Mouse (Mus musculus) frontal cortex, adult (tissue): ENCODE results near the gene Eif3c.

ENCODE experiments used
- ATAC-seq: cut with Nextera tagmentation; 2 replicates; pipeline ENCODE4 v1.9.2; 2017; ENCODE audit warnings: mild to moderate bottlenecking, moderate library complexity, mixed read lengths; ENCODE audit not compliant: low TSS enrichment

The Eif3c gene

GRCm38 (mm10) chr7:126566094-126566765 lies at the start of gene Eif3c:
Gene Eif3c, minus strand, starts transcription at chr7:126566411.
- peak; percentile 96 for ATAC-seq

GRCm38 (mm10) chr7:126612736-126613135 lies 46.5 kb upstream of the Eif3c start:
- no peak for ATAC-seq

GRCm38 (mm10) chr7:126607796-126608195 lies 41.6 kb upstream of the Eif3c start:
- ATAC-seq = no peak

- ATAC-seq = no peak; the same call in 1 of the 2 replicates
Observed at GRCm38 (mm10) chr7:126607064-126607463, 40.9 kb upstream of the Eif3c start.

- ATAC-seq = no peak
Observed at GRCm38 (mm10) chr7:126606611-126607010, 40.4 kb upstream of the Eif3c start.

- no peak for ATAC-seq
Observed at GRCm38 (mm10) chr7:126602650-126603049, 36.4 kb upstream of the Eif3c start.

- ATAC-seq = no peak
Observed at GRCm38 (mm10) chr7:126601896-126602295, 35.7 kb upstream of the Eif3c start.

GRCm38 (mm10) chr7:126598919-126599318 lies 32.7 kb upstream of the Eif3c start:
- no peak for ATAC-seq

GRCm38 (mm10) chr7:126596414-126596813 lies 30.2 kb upstream of the Eif3c start:
- ATAC-seq = no peak

GRCm38 (mm10) chr7:126595890-126596289 lies 29.7 kb upstream of the Eif3c start:
- ATAC-seq = no peak

- no peak for ATAC-seq
Observed at GRCm38 (mm10) chr7:126594862-126595561, 28.8 kb upstream of the Eif3c start, which contains the start of gene Il27. Gene Il27, minus strand, starts transcription at chr7:126594941.

GRCm38 (mm10) chr7:126587779-126588178 lies 21.6 kb upstream of the Eif3c start:
- peak; percentile 64 for ATAC-seq

- no peak for ATAC-seq
Observed at GRCm38 (mm10) chr7:126586839-126587238, 20.6 kb upstream of the Eif3c start.

- no peak for ATAC-seq
Observed at GRCm38 (mm10) chr7:126585717-126586116, 19.5 kb upstream of the Eif3c start, which contains the start of gene Cln3. Gene Cln3, minus strand, starts transcription at chr7:126585817.

- no peak for ATAC-seq
Observed at GRCm38 (mm10) chr7:126584506-126584977, 18.3 kb upstream of the Eif3c start, which contains the start of gene Apobr. Gene Apobr, plus strand, starts transcription at chr7:126584942.

- ATAC-seq = no peak
Observed at GRCm38 (mm10) chr7:126583761-126584160, 17.6 kb upstream of the Eif3c start.

GRCm38 (mm10) chr7:126583251-126583709 lies 17.1 kb upstream of the Eif3c start:
- ATAC-seq = peak; percentile 56

- ATAC-seq = 0 out of 2 replicates have a peak, but pooled peaks have one; percentile 14
Observed at GRCm38 (mm10) chr7:126582759-126583158, 16.5 kb upstream of the Eif3c start.

GRCm38 (mm10) chr7:126581661-126582060 lies 15.4 kb upstream of the Eif3c start:
- ATAC-seq = no peak

- ATAC-seq = no peak
Observed at GRCm38 (mm10) chr7:126579172-126579571, 13.0 kb upstream of the Eif3c start.

- no peak for ATAC-seq
Observed at GRCm38 (mm10) chr7:126576946-126577345, 10.7 kb upstream of the Eif3c start.

- peak; percentile 36; the same call in 1 of the 2 replicates for ATAC-seq
Observed at GRCm38 (mm10) chr7:126565693-126566092, 518 bp downstream of the Eif3c start.

GRCm38 (mm10) chr7:126556635-126557034 lies 9.6 kb downstream of the Eif3c start:
- ATAC-seq = no peak
